Mouse (Mus musculus): Measurements from ENCODE around the gene Psme1. TPM values are rescaled to one million over a fixed set of nuclear protein-coding genes. Genes with fewer than 3 reads are reported as not detected.
A peak's percentile ranks its signal among the peaks of the same experiment; 100 is the strongest.

Psme1 gene
- total RNA-seq, 2 experiments from 2014 or later = 305 to 707 TPM

DNA sequence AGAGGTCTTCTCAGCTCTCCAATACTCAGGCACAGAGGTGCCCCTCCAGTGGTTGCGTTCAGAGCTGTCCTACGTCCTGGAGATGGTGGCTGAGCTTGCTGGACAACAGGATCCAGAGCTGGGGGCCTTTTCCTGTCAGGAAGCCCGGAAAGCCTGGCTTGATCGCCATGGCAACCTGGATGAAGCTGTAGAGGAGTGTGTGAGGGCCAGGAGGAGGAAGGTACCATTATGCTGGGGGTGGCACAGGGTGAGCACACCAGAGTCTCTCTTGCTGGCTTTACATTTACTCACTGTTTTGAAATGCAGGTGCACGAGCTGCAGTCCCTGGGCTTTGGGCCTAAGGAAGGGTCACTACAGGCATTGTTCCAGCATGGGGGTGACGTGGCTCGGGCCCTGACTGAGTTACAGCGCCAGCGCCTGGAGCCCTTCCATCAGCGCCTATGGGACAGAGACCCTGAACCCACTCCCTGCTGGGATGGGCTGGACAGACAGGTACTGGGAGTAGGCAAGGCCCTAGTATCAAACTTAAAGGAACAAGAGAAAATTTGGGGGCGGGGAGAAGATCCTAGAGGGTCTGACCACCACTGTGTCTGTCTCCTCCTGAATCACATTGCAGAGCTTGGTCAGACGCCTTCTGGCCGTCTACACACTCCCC, 18.2 kb downstream of the Psme1 start:
- ATAC-seq (ENCODE audit: poor library complexity, severe bottlenecking) = no peak

DNA sequence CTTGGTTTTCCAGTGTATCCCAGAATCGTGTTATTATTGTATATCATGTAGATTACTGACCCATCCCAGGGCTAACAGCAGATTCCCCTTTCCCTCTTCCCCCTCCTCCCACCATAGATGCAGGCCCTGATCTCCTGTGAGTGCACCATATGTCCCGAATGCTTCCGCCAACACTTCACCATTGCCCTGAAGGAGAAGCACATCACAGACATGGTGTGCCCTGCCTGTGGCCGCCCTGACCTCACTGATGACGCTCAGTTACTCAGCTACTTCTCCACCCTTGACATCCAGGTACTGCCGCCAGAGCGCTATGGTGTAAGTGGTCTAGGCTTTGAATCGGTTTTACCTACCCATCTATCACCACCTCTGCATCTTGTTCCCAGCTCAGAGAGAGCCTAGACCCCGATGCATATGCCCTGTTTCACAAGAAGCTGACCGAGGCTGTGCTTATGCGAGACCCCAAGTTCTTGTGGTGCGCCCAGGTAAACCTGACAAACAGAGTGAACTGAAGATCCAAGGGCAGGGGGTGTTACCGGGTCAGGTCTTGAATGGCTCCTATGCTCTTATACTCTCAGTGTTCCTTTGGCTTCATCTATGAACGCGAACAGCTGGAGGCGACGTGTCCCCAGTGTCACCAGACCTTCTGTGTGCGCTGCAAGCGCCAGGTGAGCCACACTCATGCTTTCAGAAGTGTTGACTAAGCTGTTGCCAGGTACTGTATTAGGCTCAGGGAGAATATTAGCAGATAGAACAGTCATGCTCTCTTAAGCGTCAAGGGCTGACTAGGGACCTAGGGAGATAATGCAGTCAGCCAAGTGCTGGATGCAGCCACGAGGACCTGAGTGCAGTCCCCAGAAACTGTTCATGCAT, 20.8 kb downstream of the Psme1 start:
- no peak for ATAC-seq (ENCODE audit: poor library complexity, severe bottlenecking)

DNA sequence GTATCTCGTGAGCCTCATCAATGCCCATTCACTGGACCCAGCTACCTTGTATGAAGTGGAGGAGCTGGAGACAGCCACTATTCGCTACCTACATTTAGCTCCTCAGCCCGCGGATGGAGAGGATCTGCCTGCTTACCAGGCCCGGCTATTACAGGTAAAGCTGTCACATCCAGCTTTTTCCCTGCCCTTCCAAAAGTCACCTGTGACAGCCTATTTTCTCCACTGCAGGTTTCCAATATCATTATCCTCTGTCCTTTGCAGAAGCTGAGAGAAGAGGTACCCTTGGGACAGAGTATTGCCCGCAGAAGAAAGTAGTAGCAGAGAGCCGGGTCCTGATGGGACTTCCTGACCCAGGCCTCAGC, 25.3 kb downstream of the Psme1 start, which contains the start of gene Irf9:
Gene Irf9, plus strand, starts transcription at position 301 of the 362 bp plus-strand sequence.
- ATAC-seq (ENCODE audit: poor library complexity, severe bottlenecking) = no peak

DNA sequence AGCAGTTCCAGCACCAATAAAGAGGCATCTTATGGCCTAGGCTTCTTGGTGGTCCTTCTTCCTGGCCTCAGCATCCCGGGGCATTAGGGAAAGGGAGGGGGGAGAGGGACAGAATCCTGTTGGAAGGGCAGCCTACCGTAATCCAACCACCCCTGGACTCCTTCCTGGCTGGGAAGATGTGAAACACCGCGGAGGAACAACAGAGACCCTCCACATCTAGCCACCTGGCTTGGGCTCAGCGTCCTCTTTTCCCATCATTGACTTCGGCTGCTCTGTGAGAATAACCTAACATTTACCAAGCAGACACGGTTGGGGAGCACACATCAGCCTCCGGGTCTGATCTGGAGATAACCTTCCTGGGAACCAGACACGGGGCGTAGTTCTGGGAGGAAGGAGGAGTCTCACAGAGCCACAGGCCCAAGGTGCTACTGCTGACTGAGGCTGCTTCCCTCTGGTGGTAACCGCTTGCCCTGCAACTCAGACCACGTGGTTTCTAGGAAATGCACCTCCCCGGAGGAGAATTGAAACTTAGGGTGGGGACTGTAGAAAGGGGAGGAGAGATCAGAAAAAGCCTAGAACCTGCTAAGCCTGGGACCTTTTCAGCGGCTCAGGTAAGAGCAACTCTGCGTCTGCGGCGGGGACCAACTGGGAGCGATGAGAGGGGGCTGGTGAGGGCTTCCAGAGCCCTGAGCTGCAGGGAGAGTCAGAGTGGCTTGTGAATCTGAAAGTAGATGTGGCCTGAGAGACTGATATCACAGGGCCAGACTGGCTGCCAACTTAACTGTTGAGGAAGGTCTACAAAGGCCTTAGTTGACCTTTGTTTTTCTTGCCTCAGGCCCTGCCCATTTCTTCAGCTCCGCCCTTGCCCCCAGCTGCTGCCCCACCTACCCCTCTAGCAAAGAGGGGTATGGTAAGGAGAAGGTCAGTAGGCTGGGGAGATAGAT, 26.0 kb downstream of the Psme1 start:
- ATAC-seq (ENCODE audit: poor library complexity, severe bottlenecking) = peak; percentile 93

DNA sequence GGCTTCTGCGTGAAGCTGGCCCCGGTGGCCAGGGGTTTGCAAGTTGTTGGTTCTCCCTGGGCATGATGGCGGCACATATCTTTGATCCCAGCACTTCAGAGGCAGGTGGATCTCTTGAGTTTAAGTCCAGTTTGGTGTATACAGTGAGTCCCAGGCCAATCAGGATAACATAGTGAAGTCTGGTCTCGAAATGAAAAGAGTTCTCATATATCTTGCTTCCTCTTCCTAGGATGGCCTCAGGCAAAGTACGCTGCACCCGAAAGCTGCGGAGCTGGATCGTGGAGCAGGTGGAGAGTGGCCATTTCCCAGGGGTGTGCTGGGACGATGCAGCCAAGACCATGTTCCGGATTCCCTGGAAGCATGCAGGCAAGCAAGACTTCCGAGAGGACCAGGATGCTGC, 26.9 kb downstream of the Psme1 start:
- no peak for ATAC-seq (ENCODE audit: poor library complexity, severe bottlenecking)

DNA sequence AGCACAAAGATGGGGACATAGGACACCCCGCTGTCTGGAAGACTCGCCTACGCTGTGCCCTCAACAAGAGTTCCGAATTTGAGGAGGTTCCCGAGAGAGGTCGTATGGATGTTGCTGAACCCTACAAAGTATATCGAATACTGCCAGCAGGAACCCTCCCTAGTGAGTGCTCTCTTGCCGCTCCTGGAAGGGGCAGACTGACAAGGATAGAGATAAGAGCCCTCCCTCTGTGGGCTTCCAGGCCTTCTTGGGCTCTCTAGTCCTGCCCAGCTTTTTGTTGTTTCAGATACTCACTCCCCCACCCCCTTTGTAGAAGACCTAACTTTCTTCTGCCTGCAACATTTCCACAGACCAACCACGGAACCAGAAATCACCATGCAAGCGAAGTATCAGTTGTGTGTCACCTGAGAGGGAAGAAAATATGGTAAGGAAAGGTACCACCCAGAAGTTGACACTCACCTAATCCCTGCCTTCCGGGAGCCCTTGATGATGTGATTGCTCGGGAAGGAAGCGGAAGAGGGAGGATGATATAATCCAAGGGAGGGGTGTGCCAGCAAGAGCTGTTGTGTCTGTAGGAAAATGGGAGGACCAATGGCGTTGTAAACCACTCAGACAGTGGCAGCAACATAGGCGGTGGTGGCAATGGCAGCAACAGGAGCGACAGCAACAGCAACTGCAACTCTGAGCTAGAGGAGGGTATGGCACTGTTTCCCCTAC, 28.0 kb downstream of the Psme1 start:
- ATAC-seq (ENCODE audit: poor library complexity, severe bottlenecking) = no peak

DNA sequence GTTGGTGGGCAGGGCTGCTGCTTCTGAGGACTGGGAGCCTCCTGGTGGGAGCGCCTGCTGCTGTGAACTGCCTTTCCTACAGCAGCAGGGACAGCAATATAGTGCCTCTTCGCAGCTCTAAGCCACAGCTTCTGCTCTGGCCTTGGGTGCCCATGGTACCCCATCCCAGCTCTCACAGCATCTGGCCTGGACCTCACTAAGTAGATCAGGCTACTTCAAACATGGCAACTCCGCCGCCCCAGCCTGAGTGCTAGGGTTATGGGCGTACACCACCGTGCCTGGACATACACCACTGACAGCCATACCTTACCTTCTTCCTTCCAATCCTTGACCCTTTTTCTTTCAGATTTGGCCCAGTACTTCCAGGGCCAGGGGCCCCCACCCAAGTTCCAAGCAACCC, 30.4 kb downstream of the Psme1 start:
- no peak for ATAC-seq (ENCODE audit: poor library complexity, severe bottlenecking)

DNA sequence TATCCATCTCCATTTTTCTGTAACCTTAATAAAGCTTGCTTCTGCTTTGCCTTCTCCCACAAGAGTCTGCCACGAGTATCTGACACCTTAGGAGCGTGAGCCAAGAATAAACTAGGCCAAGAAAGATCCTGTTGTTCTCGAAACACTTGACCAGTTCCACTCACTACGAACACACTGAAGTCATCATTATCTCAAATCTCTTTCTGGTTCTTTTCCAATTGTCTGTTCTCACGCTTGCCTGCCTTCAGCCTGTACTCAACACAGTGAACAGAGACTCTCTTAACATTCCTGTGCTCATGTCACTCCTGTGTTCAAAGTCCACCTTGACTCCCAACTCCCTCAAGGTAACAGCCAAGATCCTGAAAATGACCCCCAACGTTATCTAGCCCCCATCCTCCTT, 35.4 kb downstream of the Psme1 start:
- ATAC-seq (ENCODE audit: poor library complexity, severe bottlenecking) = no peak

DNA sequence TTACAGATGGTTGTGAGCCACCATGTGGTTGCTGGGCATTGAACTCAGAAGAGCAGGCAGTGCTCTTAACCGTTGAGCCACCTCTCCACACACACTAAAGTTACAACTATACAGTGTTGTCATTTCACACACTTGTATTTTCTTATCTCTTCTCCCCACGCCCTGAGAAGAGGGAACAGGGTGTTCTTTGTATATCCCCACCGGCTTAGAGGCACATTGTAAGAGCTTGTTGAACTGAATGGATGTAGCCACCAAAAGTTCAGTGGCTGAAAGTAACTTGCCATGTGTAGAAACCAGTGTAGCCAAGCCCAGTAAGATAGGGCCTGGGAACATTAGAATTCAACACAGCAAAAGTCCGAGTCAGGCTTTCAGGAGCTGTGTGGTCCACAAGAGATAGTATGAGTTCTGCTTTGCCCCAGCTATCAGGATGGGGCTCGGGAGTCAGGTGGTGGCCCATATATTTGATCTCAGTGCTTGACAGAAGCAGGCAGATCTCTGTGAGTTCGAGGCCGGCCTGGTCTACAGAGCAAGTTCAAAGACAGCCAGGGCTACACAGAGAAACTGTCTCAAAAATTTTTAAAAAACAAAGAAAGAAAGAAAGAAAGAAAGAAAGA, 36.7 kb downstream of the Psme1 start:
- ATAC-seq (ENCODE audit: poor library complexity, severe bottlenecking) = no peak

DNA sequence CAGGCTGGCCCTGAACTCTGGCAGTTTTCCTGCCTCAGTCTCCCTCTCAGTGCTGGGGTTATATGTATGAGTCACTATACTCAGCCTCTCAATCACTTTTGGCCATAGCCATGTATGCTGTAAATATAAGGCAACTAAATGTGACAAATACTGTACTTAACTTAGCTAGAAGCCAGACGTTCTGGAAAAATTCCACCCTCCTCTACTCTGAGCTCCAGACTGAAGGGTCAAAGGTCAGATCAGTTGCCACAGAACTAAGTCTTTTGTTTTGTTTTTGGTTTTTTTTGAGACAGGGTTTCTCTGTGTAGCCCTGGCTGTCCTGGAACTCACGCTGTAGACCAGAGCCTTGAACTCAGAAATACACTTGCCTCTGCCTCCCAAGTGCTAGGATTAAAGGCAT, 38.0 kb downstream of the Psme1 start:
- ATAC-seq (ENCODE audit: poor library complexity, severe bottlenecking) = no peak

DNA sequence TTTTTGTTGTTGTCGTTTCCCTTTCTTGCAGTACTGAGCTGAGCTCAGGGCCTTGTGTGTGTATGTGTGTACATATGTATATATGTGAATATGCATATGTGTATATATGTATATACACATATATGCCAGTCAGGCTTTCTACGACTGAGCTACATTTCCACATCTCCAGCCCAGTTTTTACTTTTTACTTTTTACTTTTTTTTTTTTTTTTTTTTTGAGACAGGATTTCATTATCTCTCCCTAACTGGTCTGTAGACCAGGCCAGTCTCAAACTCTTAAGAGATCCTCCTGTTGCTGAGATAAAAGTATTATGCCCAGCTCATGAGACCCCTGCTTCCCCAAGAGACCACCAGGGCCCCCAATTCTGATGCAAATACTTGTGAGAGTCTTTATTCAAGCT, 38.9 kb downstream of the Psme1 start:
- no peak for ATAC-seq (ENCODE audit: poor library complexity, severe bottlenecking)

DNA sequence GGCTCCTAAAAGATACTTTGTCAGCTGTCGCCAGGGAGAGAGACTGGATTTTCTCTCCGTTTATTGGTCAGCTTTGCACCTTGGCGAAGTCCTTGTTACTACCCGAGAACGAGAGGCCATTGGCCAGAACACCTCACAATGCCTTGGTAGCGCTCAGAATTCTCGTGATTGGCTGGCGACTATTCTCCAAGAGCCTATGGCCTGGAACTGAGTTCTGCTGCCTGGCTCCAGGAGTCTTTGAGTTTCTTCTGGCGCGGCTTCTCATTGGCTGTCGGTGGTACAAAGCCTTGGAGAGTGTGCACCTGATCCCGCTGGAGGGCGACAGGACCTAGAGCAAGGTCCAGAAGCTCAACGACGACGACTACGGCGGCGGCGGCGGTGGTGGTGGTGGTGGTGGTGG, 39.9 kb downstream of the Psme1 start, which contains the start of gene Rec8:
Gene Rec8, plus strand, starts transcription at position 216 of the 400 bp plus-strand sequence.
- peak; percentile 60 for ATAC-seq (ENCODE audit: poor library complexity, severe bottlenecking)

DNA sequence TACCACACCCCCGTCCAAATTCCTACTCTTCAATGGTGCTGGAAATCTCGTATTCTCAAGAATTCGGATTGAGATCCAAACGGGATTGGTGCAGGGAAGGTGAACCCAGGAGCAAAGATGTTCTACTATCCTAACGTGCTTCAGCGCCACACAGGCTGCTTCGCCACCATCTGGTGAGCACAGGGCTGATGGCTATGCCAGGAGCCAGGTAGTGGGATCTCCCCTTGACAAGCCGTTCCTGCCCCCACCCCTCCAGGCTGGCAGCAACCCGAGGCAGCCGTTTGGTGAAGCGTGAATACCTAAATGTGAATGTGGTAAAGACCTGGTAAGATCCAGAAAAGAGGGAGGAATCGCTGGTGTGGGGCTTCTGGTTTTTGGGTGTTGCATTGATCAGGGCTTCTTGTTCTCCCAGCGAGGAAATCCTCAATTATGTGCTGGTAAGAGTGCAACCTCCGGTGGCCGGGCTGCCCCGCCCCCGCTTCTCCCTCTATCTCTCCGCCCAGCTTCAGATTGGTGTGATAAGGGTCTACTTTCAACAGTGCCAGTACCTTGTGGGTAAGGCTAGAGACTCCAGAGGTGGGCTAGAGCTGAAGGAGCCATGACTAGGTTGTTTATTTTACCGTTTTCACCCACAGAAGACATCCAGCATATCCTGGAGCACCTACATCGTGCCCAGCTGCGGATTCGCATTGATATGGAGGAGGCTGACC, 40.7 kb downstream of the Psme1 start:
- ATAC-seq (ENCODE audit: poor library complexity, severe bottlenecking) = peak; percentile 70

DNA sequence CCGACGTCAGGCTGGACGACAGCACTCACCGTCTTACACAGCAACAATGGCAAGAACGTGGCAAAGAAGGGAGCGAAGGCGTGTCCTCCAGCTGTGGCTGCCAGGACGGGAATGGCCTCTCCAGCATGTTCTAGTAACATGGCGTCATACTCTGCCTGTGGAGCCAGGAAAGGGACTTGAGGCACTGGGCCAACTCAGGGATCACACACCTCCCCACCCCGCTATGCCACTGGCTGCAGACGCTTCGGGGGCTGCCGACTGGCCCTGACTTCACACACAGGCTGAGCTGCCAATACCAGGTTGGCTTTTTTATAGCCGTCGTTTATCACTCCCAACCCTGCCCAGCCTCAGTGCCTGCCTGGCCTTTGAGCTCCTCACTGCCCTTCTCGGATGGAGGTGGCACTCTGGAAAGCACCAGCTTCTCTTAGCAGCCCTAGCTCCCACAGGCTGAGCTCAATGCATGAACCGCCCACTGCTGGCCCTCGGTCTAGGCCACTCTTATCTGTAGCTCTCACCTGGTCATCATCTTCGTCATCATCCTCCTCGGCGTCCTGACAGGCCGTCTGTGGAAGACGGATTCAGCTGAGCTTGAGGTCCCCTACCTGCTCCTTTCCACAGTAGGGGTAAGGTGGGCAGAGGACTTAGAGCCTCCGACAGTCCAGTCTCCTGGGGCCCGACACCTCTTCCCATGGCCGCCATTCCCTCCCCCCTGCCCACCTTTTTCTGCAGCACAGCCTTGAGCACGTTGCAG, 50.3 kb downstream of the Psme1 start:
- ATAC-seq (ENCODE audit: poor library complexity, severe bottlenecking) = no peak

DNA sequence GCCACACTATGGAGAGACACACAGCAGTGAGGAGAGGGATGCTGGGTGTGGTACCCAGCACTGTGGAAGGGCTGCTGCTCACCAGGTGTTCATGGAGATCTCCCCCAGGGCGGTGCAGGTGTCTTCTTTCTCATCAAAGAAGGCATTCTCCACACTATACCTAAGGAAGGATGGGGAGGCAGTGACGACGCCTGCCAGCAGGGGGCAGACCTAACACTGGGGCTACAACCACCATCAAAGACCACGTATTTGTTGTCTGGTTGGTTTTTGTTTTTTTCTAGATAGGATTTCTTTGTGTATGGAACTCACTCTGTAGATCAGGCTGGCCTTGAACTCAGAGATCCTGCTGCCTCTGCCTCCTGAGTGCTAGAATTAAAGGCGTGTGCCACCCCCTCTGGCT, 51.4 kb downstream of the Psme1 start:
- peak; percentile 90 for ATAC-seq (ENCODE audit: poor library complexity, severe bottlenecking)

All from megakaryocyte, adult 5-6 weeks (primary cell).